Comparison of ENCODE assay signal across 16 mouse cellular contexts in genomic region chr3:33350986-33351385, GRCm38 (mm10).
A peak's percentile ranks its signal among the peaks of the same experiment; 100 is the strongest.
DNase-seq lines count a peak whose midpoint lies in the region; ATAC-seq lines count a peak whose summit lies in the region.
"Had no signal": no experiment of that assay in that cellular context is flagged by ENCODE, and none has a peak within 500 bp of the region (broad histone marks: within the 10 kb centered on the region; RNA-seq: fewer than 3 reads in every experiment).

No protein-coding gene starts in this region.

- H3K4me2 ChIP-seq in midbrain, embryonic 16.5 days (ENCODE audit: low read length) = no peak overlapping the region
- H3K4me2 ChIP-seq: liver, embryonic 12.5 days; neural tube, embryonic 13.5 days had no signal

- H3K27ac ChIP-seq in midbrain, embryonic 16.5 days (ENCODE audit: low read length) = no peak overlapping the region
- H3K27ac ChIP-seq: liver, embryonic 12.5 days; neural tube, embryonic 13.5 days had no signal

- H3K36me3 ChIP-seq in midbrain, embryonic 16.5 days (ENCODE audit: control insufficient read depth, insufficient read depth, low read length) = no peaks in the 10 kb centered on the region
- H3K36me3 ChIP-seq: liver, embryonic 12.5 days; neural tube, embryonic 13.5 days had no signal

- no peaks in the 10 kb centered on the region for H3K27me3 ChIP-seq in midbrain, embryonic 16.5 days (ENCODE audit: control insufficient read depth, insufficient read depth, low read depth, low read length)
- H3K27me3 ChIP-seq: liver, embryonic 12.5 days; neural tube, embryonic 13.5 days had no signal

- no peak overlapping the region for H3K4me3 ChIP-seq in midbrain, embryonic 16.5 days (ENCODE audit: low read depth, low read length)
- H3K4me3 ChIP-seq: liver, embryonic 12.5 days; neural tube, embryonic 13.5 days had no signal

- intact Hi-C loops in left cerebral cortex, postnatal 25 days (cut with DNase I) = no loop called here
- intact Hi-C loops in left cerebral cortex, postnatal 4 days (cut with DNase I) = no loop called here

- no peaks in the 10 kb centered on the region; the same call in 1 of the 2 replicates for H3K4me1 ChIP-seq in midbrain, embryonic 16.5 days (ENCODE audit: control insufficient read depth, insufficient read depth, low read length)
- H3K4me1 ChIP-seq: liver, embryonic 12.5 days; neural tube, embryonic 13.5 days had no signal

- no peak for ATAC-seq in midbrain, embryonic 16.5 days
- ATAC-seq: hindbrain, embryonic 16.5 days; liver, embryonic 12.5 days had no signal

- DNase-seq in frontal cortex, adult 2 months (ENCODE audit: extremely low spot score in 1 of 2, low spot score in 1 of 2) = peak; percentile 25 to 58
- no peak for DNase-seq in frontal cortex, postnatal 14 days (ENCODE audit: low spot score in 2 of 2)
- DNase-seq in left cerebral cortex, postnatal 25 days (ENCODE audit: low spot score in 2 of 2) = peak; percentile 32 to 66
- DNase-seq in left cerebral cortex, postnatal 4 days = no peak
- DNase-seq in urinary bladder, postnatal 14 days (ENCODE audit: low spot score) = peak; percentile 38
- DNase-seq in urinary bladder, postnatal 4 days (ENCODE audit: low spot score in 2 of 2) = no peak
- DNase-seq in telencephalon, adult 2 months (ENCODE audit: low read depth, low spot score) = peak; percentile 68
- DNase-seq: adrenal gland, adult 2 months; B cell, adult 2 months; cerebellum, adult 9-11 months; gastrocnemius, postnatal 10 days; thymus, adult 18-20 months had no signal

- H3K9ac ChIP-seq in midbrain, embryonic 16.5 days (ENCODE audit: low read depth, low read length) = no peak overlapping the region
- H3K9ac ChIP-seq: liver, embryonic 12.5 days; neural tube, embryonic 13.5 days had no signal

- no peaks in the 10 kb centered on the region for H3K9me3 ChIP-seq in midbrain, embryonic 16.5 days (replicated peaks; ENCODE audit: control insufficient read depth, low read length, poor library complexity, severe bottlenecking)
- H3K9me3 ChIP-seq: liver, embryonic 12.5 days; neural tube, embryonic 13.5 days had no signal

- WGBS in midbrain, embryonic 16.5 days = 60% methylated on average over 6 of the region's 6 CpGs

Comparison
In these comparisons a context has a peak if more than half of its experiments do, and no peak if none do; other contexts are left out.
1. DNase-seq: peak in frontal cortex, adult 2 months (2 of 2), left cerebral cortex, postnatal 25 days (2 of 2), urinary bladder, postnatal 14 days (single experiment) and telencephalon, adult 2 months (single experiment); none in frontal cortex, postnatal 14 days (0 of 2), left cerebral cortex, postnatal 4 days (single experiment) and urinary bladder, postnatal 4 days (0 of 2).